Mouse (Mus musculus) MEL (cell line): Measurements from ENCODE around the gene Gstp1.

Experiments used
- CTCF ChIP-seq, 3 experiments: IDR thresholded peaks in 2 of 3; conservative IDR thresholded peaks in 1 of 3; 2 replicates each; pipeline ENCODE4 v1.5.1; 2011 to 2012; ENCODE audit warnings: low read length in 3 of 3, low read depth in 2 of 3, mild to moderate bottlenecking in 2 of 3, improper control_type of control experiment in 1 of 3, inconsistent platforms in 1 of 3, mixed read lengths in 1 of 3, moderate library complexity in 1 of 3; ENCODE audit not compliant: control insufficient read depth in 1 of 3, insufficient read depth in 1 of 3, poor library complexity in 1 of 3, severe bottlenecking in 1 of 3
- ELF1 ChIP-seq: IDR thresholded peaks from 2 replicates; pipeline ENCODE4 v1.6.1; 2014; ENCODE audit warnings: low read depth, mild to moderate bottlenecking, inconsistent platforms, low read length, improper control_type of control experiment, moderate library complexity

DNA sequence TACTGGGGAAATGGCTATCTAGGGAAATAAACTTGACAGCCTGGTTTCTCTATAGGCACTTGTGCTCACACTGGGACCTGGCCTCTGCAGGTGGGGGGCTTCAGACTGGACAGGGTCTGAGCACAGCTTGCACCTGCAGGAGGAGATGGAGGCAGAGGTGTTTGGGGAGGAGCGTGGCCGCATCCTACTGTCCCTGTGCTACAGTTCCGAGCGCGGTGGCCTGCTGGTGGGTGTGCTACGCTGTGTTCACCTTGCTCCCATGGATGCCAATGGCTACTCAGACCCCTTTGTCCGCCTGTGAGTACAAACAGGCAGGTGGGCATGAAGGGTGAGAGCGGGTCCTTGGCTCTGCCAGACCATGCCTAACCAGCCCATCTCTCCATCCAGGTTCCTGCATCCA is 31.8 kb downstream of the Gstp1 start:
- TF ChIP-seq CTCF (IDR thresholded peaks at IDR 0.05 in 2 of 3, conservative IDR thresholded peaks at IDR 0.05 in 1 of 3; ENCODE audit: control insufficient read depth in 1 of 3, insufficient read depth in 1 of 3, low read depth in 2 of 3, low read length in 3 of 3, poor library complexity in 1 of 3, severe bottlenecking in 1 of 3) (no peak), ELF1 (no peak)
